Comparison of ENCODE assay signal across 20 mouse cellular contexts in the genomic region with DNA sequence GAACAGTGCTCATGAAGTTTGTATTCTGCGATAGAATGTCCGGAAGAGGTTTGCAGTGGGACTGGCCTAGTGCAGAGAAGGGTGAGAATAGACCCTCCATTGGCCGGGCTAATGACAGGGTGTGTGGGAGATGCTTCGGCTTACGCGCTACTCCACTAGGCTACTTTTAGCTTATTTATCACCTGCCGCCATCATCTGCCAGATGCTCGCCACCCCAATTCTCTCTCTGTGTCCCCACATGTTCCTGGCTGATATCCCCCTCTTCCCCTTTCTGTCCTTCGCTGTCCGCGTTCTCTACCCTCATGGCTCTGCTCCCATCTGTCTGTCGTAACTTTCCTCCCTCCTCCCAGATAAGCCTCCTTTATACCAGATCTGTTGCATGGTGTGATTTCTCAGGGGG. TPM values are rescaled to one million over a fixed set of nuclear protein-coding genes. Genes with fewer than 3 reads are reported as not detected.
A peak's percentile ranks its signal among the peaks of the same experiment; 100 is the strongest.
DNase-seq lines count a peak whose midpoint lies in the region; ATAC-seq and TF ChIP-seq lines count a peak whose summit lies in the region.
"Had no signal": no experiment of that assay in that cellular context is flagged by ENCODE, and none has a peak within 500 bp of the region (broad histone marks: within the 10 kb centered on the region; RNA-seq: fewer than 3 reads in every experiment).

No protein-coding gene starts in this region.

- no peak overlapping the region for H3K27ac ChIP-seq in midbrain, embryonic 11.5 days (ENCODE audit: low read depth, low read length)
- no peak overlapping the region for H3K27ac ChIP-seq in midbrain, embryonic 16.5 days (ENCODE audit: low read length)
- H3K27ac ChIP-seq in MEL (ENCODE audit: control insufficient read depth, low read depth, low read length), result peak overlapping the region; percentile 57
- H3K27ac ChIP-seq: forebrain, embryonic 12.5 days; heart, embryonic 10.5 days; hindbrain, embryonic 12.5 days had no signal

- no peak for TF ChIP-seq POLR2A in MEL (IDR thresholded peaks at IDR 0.05; ENCODE audit: control insufficient read depth in 1 of 2, insufficient read depth in 1 of 2, low read depth in 1 of 2, low read length in 2 of 2, poor library complexity in 1 of 2)

- no peaks in the 10 kb centered on the region for H3K9me3 ChIP-seq in midbrain, embryonic 11.5 days (ENCODE audit: control insufficient read depth, low read length)
- H3K9me3 ChIP-seq in midbrain, embryonic 16.5 days (replicated peaks; ENCODE audit: control insufficient read depth, low read length, poor library complexity, severe bottlenecking), result no peaks in the 10 kb centered on the region
- H3K9me3 ChIP-seq in MEL (replicated peaks; ENCODE audit: insufficient read depth, low read length), result no peaks in the 10 kb centered on the region
- H3K9me3 ChIP-seq: embryonic facial prominence, embryonic 13.5 days; forebrain, embryonic 12.5 days; heart, embryonic 10.5 days; hindbrain, embryonic 12.5 days had no signal

- DNase-seq in midbrain, embryonic 11.5 days (ENCODE audit: low spot score, missing footprints), result peak; percentile 37
- DNase-seq in MEL (ENCODE audit: low read depth, low spot score) (peak; percentile 90), MEL-GATA-1-ER (ENCODE audit: extremely low read depth, low read depth) (peak; percentile 86)
- no peak for DNase-seq in urinary bladder, adult 2 months (ENCODE audit: low spot score)
- DNase-seq in frontal cortex, postnatal 25 days (ENCODE audit: low spot score in 2 of 2), result no peak
- DNase-seq: adrenal gland, postnatal 10 days; cerebellum, adult 11 months; cerebellum, adult 9-10 months; cerebellum, postnatal 25 days; gastrocnemius, postnatal 14 days; heart, postnatal 10 days; heart, postnatal 4 days had no signal

- no peak overlapping the region for H3K4me2 ChIP-seq in midbrain, embryonic 11.5 days
- H3K4me2 ChIP-seq in midbrain, embryonic 16.5 days (ENCODE audit: low read length), result no peak overlapping the region
- H3K4me2 ChIP-seq: forebrain, embryonic 12.5 days; hindbrain, embryonic 12.5 days had no signal

- no peak for ATAC-seq in midbrain, embryonic 11.5 days (ENCODE audit: low FRiP score)
- no peak for ATAC-seq in midbrain, embryonic 16.5 days
- ATAC-seq in megakaryocyte, adult 5-6 weeks (ENCODE audit: poor library complexity, severe bottlenecking), result peak; percentile 28; the same call in 1 of the 2 replicates
- ATAC-seq: forebrain, embryonic 16.5 days; hindbrain, embryonic 16.5 days had no signal

- TF ChIP-seq CTCF in MEL (IDR thresholded peaks at IDR 0.05 in 2 of 3, conservative IDR thresholded peaks at IDR 0.05 in 1 of 3; ENCODE audit: control insufficient read depth in 1 of 3, insufficient read depth in 1 of 3, low read depth in 2 of 3, low read length in 3 of 3, poor library complexity in 1 of 3, severe bottlenecking in 1 of 3), result no peak

- no peaks in the 10 kb centered on the region for H3K27me3 ChIP-seq in midbrain, embryonic 11.5 days (ENCODE audit: control insufficient read depth, insufficient read depth, low read length)
- no peaks in the 10 kb centered on the region for H3K27me3 ChIP-seq in midbrain, embryonic 16.5 days (ENCODE audit: control insufficient read depth, insufficient read depth, low read depth, low read length)
- no peaks in the 10 kb centered on the region for H3K27me3 ChIP-seq in MEL (ENCODE audit: control insufficient read depth in 1 of 2, insufficient read depth in 2 of 2, low read length in 2 of 2)
- H3K27me3 ChIP-seq: embryonic facial prominence, embryonic 13.5 days; forebrain, embryonic 12.5 days; hindbrain, embryonic 12.5 days had no signal

- no peak for TF ChIP-seq RAD21 in MEL (IDR thresholded peaks at IDR 0.05; ENCODE audit: low read depth, low read length)

- peaks cover 6% of the 10 kb centered on the region; the same call in 1 of the 2 replicates for H3K4me1 ChIP-seq in midbrain, embryonic 11.5 days (ENCODE audit: control insufficient read depth, insufficient read depth, low read length)
- H3K4me1 ChIP-seq in midbrain, embryonic 16.5 days (ENCODE audit: control insufficient read depth, insufficient read depth, low read length), result peaks cover 5% of the 10 kb centered on the region; the same call in 1 of the 2 replicates
- H3K4me1 ChIP-seq in MEL (ENCODE audit: control insufficient read depth in 1 of 2, insufficient read depth in 2 of 2, low read length in 2 of 2), result peaks cover 0 to 23% of the 10 kb centered on the region in 2 experiments; a peak in 3 of 4 replicates

- WGBS in midbrain, embryonic 11.5 days, result 90% methylated on average over 12 of the region's 12 CpGs
- WGBS in midbrain, embryonic 16.5 days, result 95% methylated on average over 12 of the region's 12 CpGs

- H3K4me3 ChIP-seq in midbrain, embryonic 11.5 days (ENCODE audit: low read depth, low read length), result no peak overlapping the region
- no peak overlapping the region for H3K4me3 ChIP-seq in midbrain, embryonic 16.5 days (ENCODE audit: low read depth, low read length)
- H3K4me3 ChIP-seq in MEL (ENCODE audit: control insufficient read depth in 1 of 2, insufficient read depth in 1 of 2, low read depth in 2 of 2, low read length in 2 of 2), result peak overlapping the region; percentile 15 to 45
- H3K4me3 ChIP-seq: embryonic facial prominence, embryonic 13.5 days; forebrain, embryonic 12.5 days; heart, embryonic 10.5 days; hindbrain, embryonic 12.5 days had no signal

- H3K36me3 ChIP-seq in midbrain, embryonic 11.5 days (ENCODE audit: control insufficient read depth, insufficient read depth, low read length), result no peaks in the 10 kb centered on the region
- H3K36me3 ChIP-seq in midbrain, embryonic 16.5 days (ENCODE audit: control insufficient read depth, insufficient read depth, low read length), result no peaks in the 10 kb centered on the region
- H3K36me3 ChIP-seq in MEL (ENCODE audit: control insufficient read depth in 1 of 2, insufficient read depth in 2 of 2, low read length in 2 of 2), result peaks cover 0 to 10% of the 10 kb centered on the region in 2 experiments; a peak in 2 of 4 replicates
- H3K36me3 ChIP-seq: embryonic facial prominence, embryonic 13.5 days; forebrain, embryonic 12.5 days; heart, embryonic 10.5 days; hindbrain, embryonic 12.5 days had no signal

- TF ChIP-seq EP300 in MEL (IDR thresholded peaks at IDR 0.05; ENCODE audit: low read depth in 1 of 2, low read length in 2 of 2), result peak; percentile 87 to 90

- no peaks in the 10 kb centered on the region for H3K79me2 ChIP-seq in MEL (ENCODE audit: control insufficient read depth, insufficient read depth, low read length, poor library complexity)

- H3K9ac ChIP-seq in midbrain, embryonic 11.5 days (ENCODE audit: low read length), result no peak overlapping the region
- no peak overlapping the region for H3K9ac ChIP-seq in midbrain, embryonic 16.5 days (ENCODE audit: low read depth, low read length)
- peak overlapping the region; percentile 42 for H3K9ac ChIP-seq in MEL (ENCODE audit: control insufficient read depth, low read depth, low read length, poor library complexity, severe bottlenecking)
- H3K9ac ChIP-seq: embryonic facial prominence, embryonic 13.5 days; forebrain, embryonic 12.5 days; hindbrain, embryonic 12.5 days had no signal

TF ChIP-seq in MEL, 35 proteins besides CTCF, POLR2A, EP300 and RAD21:
- TF ChIP-seq RCOR1 (IDR thresholded peaks at IDR 0.05; ENCODE audit: low read depth, low read length), result peak; percentile 42; the same call in 1 of the 2 replicates
- 0 out of 2 replicates have a peak, but pooled peaks have one; percentile 40 for TF ChIP-seq MXI1 (IDR thresholded peaks at IDR 0.05; ENCODE audit: low read depth, low read length)
- TF ChIP-seq MYC (IDR thresholded peaks at IDR 0.05; ENCODE audit: low read depth, low read length), result peak; percentile 85; the same call in 1 of the 2 replicates
- TF ChIP-seq TCF12 (IDR thresholded peaks at IDR 0.05; ENCODE audit: low read depth, low read length), result peak; percentile 94
- peak; percentile 96 for TF ChIP-seq TAL1 (IDR thresholded peaks at IDR 0.05; ENCODE audit: low read length)
- TF ChIP-seq ETS1 (IDR thresholded peaks at IDR 0.05; ENCODE audit: low read depth, low read length), result peak; percentile 86
- peak; percentile 91 for TF ChIP-seq GATA1 (IDR thresholded peaks at IDR 0.05; ENCODE audit: low read depth, low read length)
- TF ChIP-seq E2F4 (IDR thresholded peaks at IDR 0.05; ENCODE audit: borderline replicate concordance, low read depth, low read length), result no peak
- no peak for TF ChIP-seq NELFE (IDR thresholded peaks at IDR 0.05; ENCODE audit: low read depth, low read length)
- no peak for TF ChIP-seq SMC3 (IDR thresholded peaks at IDR 0.05; ENCODE audit: low read depth, low read length)
- TF ChIP-seq MAX (IDR thresholded peaks at IDR 0.05; ENCODE audit: low read length), result peak; percentile 71

RNA-seq across cellular contexts. Expression of a gene that starts 50.1 kb away (rescaled TPM):
- polyA plus RNA-seq in midbrain, embryonic 11.5 days (2014; fragmentation: Nextera tagmentation; extraction: Ambion mirVana), result 56.7 and 59.0 TPM in 2 replicates
- polyA plus RNA-seq in midbrain, embryonic 16.5 days (2015; fragmentation: Nextera tagmentation; extraction: Ambion mirVana), result 30.6 and 31.7 TPM in 2 replicates
- total RNA-seq in MEL (2012; rRNA removed), result 27.9 and 28.0 TPM in 2 replicates
- 10 to 100 TPM in 1 of 2 experiments, not detected in 1; 44.5 TPM for polyA plus RNA-seq in MEL (2012; ENCODE audit: insufficient read depth in 1 of 2, insufficient read length in 2 of 2, low read depth in 1 of 2, low replicate concordance in 2 of 2, missing spikeins in 1 of 2)
- total RNA-seq in megakaryocyte, adult 5-6 weeks (2015), result 14.9 and 16.4 TPM in 2 replicates
- total RNA-seq in megakaryocyte, adult 5-6 weeks (2017), result 21.1 and 49.6 TPM in 2 replicates
- 8.7 and 10.7 TPM in 2 replicates for polyA plus RNA-seq in urinary bladder, adult 2 months (2012; rRNA removed)

Comparison
In these comparisons a context has a peak if more than half of its experiments do, and no peak if none do; other contexts are left out.
1. DNase-seq: peak in midbrain, embryonic 11.5 days (single experiment), MEL (single experiment) and MEL-GATA-1-ER (single experiment); none in urinary bladder, adult 2 months (single experiment) and frontal cortex, postnatal 25 days (0 of 2).
2. H3K4me3 ChIP-seq: peak in MEL (2 of 2); none in midbrain, embryonic 11.5 days (single experiment) and midbrain, embryonic 16.5 days (single experiment).